Mouse (Mus musculus) cortical plate, adult 2 months (tissue): ENCODE data around the gene Cnih3.

Experiments
- CTCF ChIP-seq: fragments of 200-500 bp; IDR thresholded peaks from 2 replicates; pipeline ENCODE4 v1.5.1; 2011; ENCODE audit warnings: mild to moderate bottlenecking, control low read depth, low read length; ENCODE audit not compliant: insufficient read depth; ENCODE audit errors: extremely low read depth
- POLR2A ChIP-seq: fragments of 200-500 bp; IDR thresholded peaks from 2 replicates; pipeline ENCODE4 v1.6.1; 2011; ENCODE audit warnings: mild to moderate bottlenecking, low read length, control low read depth; ENCODE audit not compliant: insufficient read depth; ENCODE audit errors: extremely low read depth

- TF ChIP-seq CTCF (no peak), POLR2A (no peak)
Measured at GRCm38 (mm10) chr1:181352367-181353199, at the start of gene Cnih3.
